Mouse (Mus musculus): ENCODE measurements around the gene Slc38a2. TPM values are rescaled to one million over a fixed set of nuclear protein-coding genes. Genes with fewer than 3 reads are reported as not detected.

Slc38a2 gene
- polyA plus RNA-seq, 1 experiment from 2014 or later: 220 TPM

DNA sequence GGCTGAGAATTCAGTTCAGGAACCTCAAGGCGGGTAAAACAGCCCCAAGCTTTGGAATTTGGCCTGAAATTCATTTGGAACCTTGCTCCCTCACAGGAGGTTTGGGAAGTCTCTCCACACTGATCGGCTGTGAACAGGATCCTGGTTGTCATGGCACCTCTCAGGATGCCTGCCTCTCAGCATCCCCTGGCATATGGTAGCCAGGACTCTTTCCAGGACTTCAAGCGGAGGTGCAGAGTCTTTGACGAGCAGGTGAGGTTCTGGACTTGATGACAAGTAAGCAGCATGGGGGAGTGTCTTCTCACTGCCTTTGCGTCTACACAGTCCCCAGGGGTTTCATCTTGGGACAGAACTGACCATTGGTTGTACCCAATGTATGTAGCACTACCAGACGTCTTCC lies 11.5 kb downstream of the Slc38a2 start:
- WGBS: 80% methylated on average over 6 of the region's 6 CpGs
- Histone ChIP-seq H3K4me2 (ENCODE audit: low read depth, low read length, severe bottlenecking) (no peak overlapping the region), H3K9ac (ENCODE audit: low read length) (no peak overlapping the region), H3K36me3 (ENCODE audit: control insufficient read depth, insufficient read depth, low read length) (peaks cover 41% of the 10 kb centered on the region), H3K4me1 (replicated peaks; ENCODE audit: control insufficient read depth, insufficient read depth, low read length) (0 out of 2 replicates have a peak, but pooled peaks cover 2% of the 10 kb centered on the region), H3K9me3 (ENCODE audit: control insufficient read depth, low read length) (no peaks in the 10 kb centered on the region), H3K27me3 (ENCODE audit: control insufficient read depth, insufficient read depth, low read length) (no peaks in the 10 kb centered on the region), H3K4me3 (ENCODE audit: low read depth, low read length) (no peak overlapping the region), H3K27ac (ENCODE audit: low read depth, low read length) (no peak overlapping the region)
- DNase-seq (ENCODE audit: low spot score) (no peak), ATAC-seq (replicated peaks; ENCODE audit: low FRiP score) (peak; percentile 24; the same call in 1 of the 2 replicates)

DNA sequence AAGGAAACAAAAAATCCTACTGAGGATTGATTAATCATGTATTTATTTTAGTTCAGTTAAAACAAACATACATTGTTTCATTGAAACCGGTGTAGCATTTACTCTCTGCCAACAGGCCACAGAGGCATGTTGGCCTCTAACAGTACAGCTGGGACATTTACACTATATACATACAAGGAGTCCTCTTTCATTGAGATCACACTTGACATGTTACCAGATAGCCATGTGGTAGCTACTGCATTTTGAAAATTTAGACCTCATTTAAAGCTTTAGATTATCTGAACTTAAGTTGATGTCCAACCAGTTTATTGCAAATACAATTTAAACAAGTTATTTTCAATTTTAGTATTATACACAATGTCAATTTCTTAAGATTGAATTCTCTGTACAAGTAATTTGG lies 12.2 kb downstream of the Slc38a2 start:
- H3K27ac ChIP-seq (ENCODE audit: low read depth, low read length): no peak overlapping the region
- H3K9ac ChIP-seq (ENCODE audit: low read length): no peak overlapping the region
- no peak overlapping the region for H3K4me3 ChIP-seq (ENCODE audit: low read depth, low read length)
- WGBS: 65% methylated on average over 1 of the region's 1 CpGs
- ATAC-seq (replicated peaks; ENCODE audit: low FRiP score) (no peak), DNase-seq (ENCODE audit: low spot score) (no peak)
- H3K9me3 ChIP-seq (ENCODE audit: control insufficient read depth, low read length): no peaks in the 10 kb centered on the region
- 0 out of 2 replicates have a peak, but pooled peaks cover 2% of the 10 kb centered on the region for H3K4me1 ChIP-seq (replicated peaks; ENCODE audit: control insufficient read depth, insufficient read depth, low read length)
- H3K27me3 ChIP-seq (ENCODE audit: control insufficient read depth, insufficient read depth, low read length): no peaks in the 10 kb centered on the region
- H3K4me2 ChIP-seq (ENCODE audit: low read depth, low read length, severe bottlenecking): no peak overlapping the region
- H3K36me3 ChIP-seq (ENCODE audit: control insufficient read depth, insufficient read depth, low read length): peaks cover 34% of the 10 kb centered on the region

DNA sequence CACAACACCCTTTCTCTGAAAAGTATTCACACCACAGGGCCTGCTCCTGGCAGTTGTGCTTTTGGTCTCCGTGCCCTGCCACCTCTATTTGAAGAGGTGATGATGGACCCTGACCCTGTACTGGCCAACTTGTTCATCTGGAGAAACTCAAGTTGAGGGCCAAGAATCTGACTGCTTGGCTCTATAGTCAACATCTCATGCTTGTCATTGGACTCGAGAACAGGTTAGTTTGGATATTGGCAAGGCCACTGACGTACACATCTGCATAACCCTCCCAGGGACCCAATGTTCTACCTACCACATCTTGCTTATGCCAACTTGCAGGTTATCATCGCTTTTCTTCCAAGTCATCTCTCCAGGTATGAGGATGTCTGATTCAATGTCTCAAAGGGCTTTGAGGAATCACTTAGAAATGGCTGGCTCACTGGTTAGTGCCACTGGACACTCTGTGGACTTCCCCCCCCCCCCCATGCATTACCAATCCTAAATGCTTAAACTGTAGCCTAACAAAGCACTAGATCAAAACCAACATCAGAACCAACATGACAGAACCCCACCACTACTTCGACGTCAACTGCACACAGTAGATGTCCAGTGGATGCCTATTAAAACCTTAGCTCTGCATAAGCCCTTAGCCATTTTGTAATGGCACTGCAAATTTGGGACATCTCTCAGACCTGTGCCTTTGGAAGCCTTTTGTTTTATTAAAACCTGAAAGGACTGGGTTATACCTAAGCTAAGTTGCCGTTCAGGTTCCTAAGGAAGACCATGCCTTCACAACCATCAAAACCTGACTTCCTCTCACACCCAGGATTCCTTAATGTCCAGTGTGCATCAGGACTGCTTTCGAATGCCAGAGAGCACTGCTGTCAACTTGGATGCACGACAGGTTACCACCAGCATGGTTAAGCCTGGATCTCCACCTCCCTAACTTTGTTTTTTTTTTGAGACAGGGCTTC lies 13.1 kb downstream of the Slc38a2 start:
- Histone ChIP-seq H3K36me3 (ENCODE audit: control insufficient read depth, insufficient read depth, low read length) (peaks cover 25% of the 10 kb centered on the region), H3K27ac (ENCODE audit: low read depth, low read length) (no peak overlapping the region), H3K9me3 (ENCODE audit: control insufficient read depth, low read length) (no peaks in the 10 kb centered on the region), H3K4me1 (replicated peaks; ENCODE audit: control insufficient read depth, insufficient read depth, low read length) (0 out of 2 replicates have a peak, but pooled peaks cover 2% of the 10 kb centered on the region), H3K9ac (ENCODE audit: low read length) (no peak overlapping the region), H3K4me3 (ENCODE audit: low read depth, low read length) (no peak overlapping the region), H3K27me3 (ENCODE audit: control insufficient read depth, insufficient read depth, low read length) (no peaks in the 10 kb centered on the region), H3K4me2 (ENCODE audit: low read depth, low read length, severe bottlenecking) (no peak overlapping the region)
- 0 out of 2 replicates have a peak, but pooled peaks have one; percentile 40 for ATAC-seq (replicated peaks; ENCODE audit: low FRiP score)
- WGBS: 83% methylated on average over 9 of the region's 9 CpGs
- no peak for DNase-seq (ENCODE audit: low spot score)

DNA sequence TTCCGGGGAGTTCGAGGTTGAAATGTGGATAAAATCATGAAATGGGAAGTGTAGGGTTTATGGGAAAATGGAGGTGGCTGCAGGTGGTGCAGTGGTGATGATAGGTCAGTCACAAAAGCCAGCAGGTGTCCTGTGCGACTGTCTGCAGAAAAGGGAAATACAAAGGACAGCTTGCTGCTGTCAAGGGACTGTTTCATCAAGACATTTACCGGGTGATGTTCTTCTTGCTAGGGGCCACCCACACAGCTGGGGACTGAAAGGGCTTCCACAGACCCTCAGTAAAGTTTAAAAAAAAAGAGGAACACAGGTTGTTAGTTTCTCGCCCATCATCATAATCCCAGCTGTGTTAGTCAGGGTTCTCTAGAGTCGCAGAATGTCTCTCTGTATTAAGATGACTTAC lies 14.3 kb downstream of the Slc38a2 start:
- 76% methylated on average over 6 of the region's 6 CpGs for WGBS
- H3K27me3 ChIP-seq (ENCODE audit: control insufficient read depth, insufficient read depth, low read length): no peaks in the 10 kb centered on the region
- H3K9ac ChIP-seq (ENCODE audit: low read length): no peak overlapping the region
- H3K4me3 ChIP-seq (ENCODE audit: low read depth, low read length): no peak overlapping the region
- H3K4me2 ChIP-seq (ENCODE audit: low read depth, low read length, severe bottlenecking): no peak overlapping the region
- no peaks in the 10 kb centered on the region for H3K9me3 ChIP-seq (ENCODE audit: control insufficient read depth, low read length)
- H3K36me3 ChIP-seq (ENCODE audit: control insufficient read depth, insufficient read depth, low read length): peaks cover 13% of the 10 kb centered on the region
- ATAC-seq (replicated peaks; ENCODE audit: low FRiP score): no peak
- no peak overlapping the region for H3K27ac ChIP-seq (ENCODE audit: low read depth, low read length)
- no peak for DNase-seq (ENCODE audit: low spot score)
- H3K4me1 ChIP-seq (replicated peaks; ENCODE audit: control insufficient read depth, insufficient read depth, low read length): 0 out of 2 replicates have a peak, but pooled peaks cover 2% of the 10 kb centered on the region

DNA sequence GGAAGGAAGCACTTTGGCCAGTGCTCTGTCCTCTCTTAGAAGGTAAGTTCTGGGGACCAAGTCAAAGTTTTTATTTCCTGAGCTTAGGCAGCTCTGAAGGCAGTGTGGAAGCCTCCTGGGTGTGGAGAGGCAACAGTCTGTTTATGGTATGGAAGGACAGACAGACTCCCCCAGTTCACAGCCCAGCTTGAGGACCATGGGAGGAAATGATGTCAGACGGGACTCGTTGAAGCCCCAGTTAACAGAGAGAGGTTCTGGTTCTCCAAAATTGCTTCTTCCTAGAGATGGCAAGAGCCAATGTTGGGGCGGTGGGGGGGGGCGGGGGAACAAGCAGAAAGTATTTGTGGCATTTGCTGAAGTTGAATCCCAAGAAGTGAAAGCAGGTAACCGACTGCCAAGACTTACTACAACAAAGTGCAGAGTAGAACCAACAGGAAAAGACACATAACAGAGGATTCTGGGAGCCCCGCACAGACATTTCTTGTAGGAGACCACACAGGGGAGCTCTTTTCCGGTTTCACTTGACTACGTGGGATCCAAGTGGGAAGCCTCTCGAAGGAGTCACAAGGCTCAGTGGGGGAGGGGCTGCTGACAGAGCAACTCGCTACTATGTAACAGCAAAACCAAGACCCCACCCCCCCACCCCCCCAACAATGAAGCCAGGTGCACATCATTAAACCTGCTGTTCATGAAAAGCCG lies 15.2 kb downstream of the Slc38a2 start:
- DNase-seq (ENCODE audit: low spot score) (no peak), ATAC-seq (replicated peaks; ENCODE audit: low FRiP score) (no peak)
- no peaks in the 10 kb centered on the region for H3K9me3 ChIP-seq (ENCODE audit: control insufficient read depth, low read length)
- H3K27me3 ChIP-seq (ENCODE audit: control insufficient read depth, insufficient read depth, low read length): no peaks in the 10 kb centered on the region
- no peak overlapping the region for H3K4me3 ChIP-seq (ENCODE audit: low read depth, low read length)
- H3K27ac ChIP-seq (ENCODE audit: low read depth, low read length): no peak overlapping the region
- no peak overlapping the region for H3K9ac ChIP-seq (ENCODE audit: low read length)
- no peak overlapping the region for H3K4me2 ChIP-seq (ENCODE audit: low read depth, low read length, severe bottlenecking)
- peaks cover 12% of the 10 kb centered on the region for H3K36me3 ChIP-seq (ENCODE audit: control insufficient read depth, insufficient read depth, low read length)
- 49% methylated on average over 11 of the region's 11 CpGs for WGBS
- 0 out of 2 replicates have a peak, but pooled peaks cover 2% of the 10 kb centered on the region for H3K4me1 ChIP-seq (replicated peaks; ENCODE audit: control insufficient read depth, insufficient read depth, low read length)

DNA sequence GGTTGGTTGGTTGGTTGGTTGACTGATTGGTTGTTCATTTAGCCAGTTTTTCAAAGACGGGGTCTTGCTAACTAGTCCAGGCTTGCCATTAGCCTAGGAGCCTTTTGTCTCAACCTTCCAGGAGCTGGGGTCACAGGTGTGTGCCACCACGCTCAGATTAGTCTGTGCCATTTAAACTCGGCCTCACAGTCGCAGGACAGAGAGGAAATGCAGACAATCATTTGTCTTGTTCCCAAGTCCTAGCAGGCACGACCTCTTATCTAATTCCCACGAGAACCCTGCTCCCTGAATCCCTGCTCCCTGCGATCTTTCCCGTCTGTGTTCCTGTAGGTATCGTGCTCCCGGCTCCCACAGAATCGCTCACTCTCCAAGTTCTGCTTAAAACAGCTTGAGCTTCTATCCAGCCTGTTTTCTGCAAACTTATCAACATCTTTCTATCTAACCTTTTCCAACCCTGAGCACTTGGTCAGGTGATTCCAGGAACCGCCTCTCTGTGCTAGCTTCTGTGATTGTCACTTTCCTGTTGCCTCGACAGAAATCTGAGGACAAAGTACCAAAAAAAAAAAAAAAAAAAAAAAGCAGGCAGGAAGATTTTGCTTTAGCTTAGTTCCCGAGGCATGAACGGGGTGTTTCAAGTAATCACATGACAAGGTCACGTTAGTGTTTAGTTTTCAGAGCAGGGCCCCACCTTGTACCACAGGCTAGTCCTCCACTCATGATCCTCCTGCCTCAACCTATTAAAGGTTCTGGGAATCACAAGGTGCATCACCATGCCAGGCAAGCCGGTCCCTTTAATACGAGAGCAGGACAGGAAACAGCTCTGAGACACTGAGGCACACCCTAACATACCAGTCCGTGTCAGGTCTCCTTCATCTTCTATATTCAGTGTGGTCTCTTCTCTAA lies 20.4 kb downstream of the Slc38a2 start:
- Histone ChIP-seq H3K4me2 (ENCODE audit: low read depth, low read length, severe bottlenecking) (no peak overlapping the region), H3K4me1 (replicated peaks; ENCODE audit: control insufficient read depth, insufficient read depth, low read length) (no peaks in the 10 kb centered on the region), H3K27me3 (ENCODE audit: control insufficient read depth, insufficient read depth, low read length) (no peaks in the 10 kb centered on the region), H3K9me3 (ENCODE audit: control insufficient read depth, low read length) (no peaks in the 10 kb centered on the region), H3K27ac (ENCODE audit: low read depth, low read length) (no peak overlapping the region), H3K4me3 (ENCODE audit: low read depth, low read length) (no peak overlapping the region), H3K9ac (ENCODE audit: low read length) (no peak overlapping the region), H3K36me3 (ENCODE audit: control insufficient read depth, insufficient read depth, low read length) (no peaks in the 10 kb centered on the region)
- no peak for ATAC-seq (replicated peaks; ENCODE audit: low FRiP score)
- DNase-seq (ENCODE audit: low spot score): no peak
- 75% methylated on average over 19 of the region's 19 CpGs for WGBS

DNA sequence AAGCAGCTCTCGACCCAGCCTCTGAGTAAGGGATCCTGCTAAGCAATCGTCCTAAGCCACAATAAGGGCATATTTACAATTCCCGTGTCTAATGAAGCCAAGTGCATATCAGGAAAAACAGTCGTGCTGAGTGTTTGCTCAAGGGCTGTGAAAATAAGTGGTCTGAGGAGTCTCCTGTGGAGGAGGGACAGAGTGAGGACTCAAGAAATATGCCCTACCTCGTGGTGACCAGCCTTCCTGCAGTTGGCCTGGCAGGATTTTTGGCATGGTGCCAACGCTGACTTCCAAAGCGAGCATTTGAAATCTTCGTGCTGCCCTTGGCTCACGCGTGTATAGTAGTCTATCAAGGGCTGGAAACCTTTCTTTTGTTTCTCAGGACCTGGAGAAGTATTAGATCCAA lies 23.0 kb downstream of the Slc38a2 start:
- Histone ChIP-seq H3K4me2 (ENCODE audit: low read depth, low read length, severe bottlenecking) (no peak overlapping the region), H3K4me3 (ENCODE audit: low read depth, low read length) (no peak overlapping the region), H3K9me3 (ENCODE audit: control insufficient read depth, low read length) (no peaks in the 10 kb centered on the region), H3K4me1 (replicated peaks; ENCODE audit: control insufficient read depth, insufficient read depth, low read length) (no peaks in the 10 kb centered on the region), H3K9ac (ENCODE audit: low read length) (no peak overlapping the region), H3K27me3 (ENCODE audit: control insufficient read depth, insufficient read depth, low read length) (no peaks in the 10 kb centered on the region), H3K27ac (ENCODE audit: low read depth, low read length) (no peak overlapping the region), H3K36me3 (ENCODE audit: control insufficient read depth, insufficient read depth, low read length) (no peaks in the 10 kb centered on the region)
- ATAC-seq (replicated peaks; ENCODE audit: low FRiP score) (no peak), DNase-seq (ENCODE audit: low spot score) (no peak)
- 74% methylated on average over 10 of the region's 10 CpGs for WGBS

DNA sequence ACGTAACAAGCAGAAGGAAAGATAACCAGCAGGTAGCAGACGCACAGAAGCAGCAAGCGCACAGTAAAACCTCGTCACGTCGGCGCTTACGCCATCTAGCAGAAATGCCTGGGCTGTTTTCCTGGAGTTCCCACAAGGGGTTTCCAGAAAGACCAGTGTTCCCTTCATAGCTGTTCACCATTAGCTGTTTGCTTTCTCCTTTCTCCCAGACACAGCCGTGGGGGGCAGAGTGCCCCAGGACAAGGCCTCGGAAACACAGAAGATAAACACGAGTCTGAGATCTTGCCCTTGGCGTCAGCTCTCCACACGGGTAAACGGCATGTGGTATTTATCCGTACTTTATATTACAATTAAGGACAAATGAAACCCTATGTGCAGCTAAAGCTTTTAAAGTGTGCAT lies 23.8 kb downstream of the Slc38a2 start:
- H3K36me3 ChIP-seq (ENCODE audit: control insufficient read depth, insufficient read depth, low read length): no peaks in the 10 kb centered on the region
- H3K9me3 ChIP-seq (ENCODE audit: control insufficient read depth, low read length): no peaks in the 10 kb centered on the region
- no peaks in the 10 kb centered on the region for H3K4me1 ChIP-seq (replicated peaks; ENCODE audit: control insufficient read depth, insufficient read depth, low read length)
- no peak for ATAC-seq (replicated peaks; ENCODE audit: low FRiP score)
- no peak for DNase-seq (ENCODE audit: low spot score)
- 87% methylated on average over 15 of the region's 15 CpGs for WGBS
- no peak overlapping the region for H3K27ac ChIP-seq (ENCODE audit: low read depth, low read length)
- H3K4me3 ChIP-seq (ENCODE audit: low read depth, low read length): no peak overlapping the region
- no peaks in the 10 kb centered on the region for H3K27me3 ChIP-seq (ENCODE audit: control insufficient read depth, insufficient read depth, low read length)
- H3K9ac ChIP-seq (ENCODE audit: low read length): no peak overlapping the region
- no peak overlapping the region for H3K4me2 ChIP-seq (ENCODE audit: low read depth, low read length, severe bottlenecking)

All from forebrain, embryonic 11.5 days (tissue).